Mouse (Mus musculus): ENCODE data around the gene Oxnad1. TPM values are rescaled to one million over a fixed set of nuclear protein-coding genes. Genes with fewer than 3 reads are reported as not detected.
"Not testable (repeated sequence)": the region's sequence is repeated elsewhere in the genome, so short reads cannot be mapped to it uniquely, and the experiment has no call there.

Gene Oxnad1
- polyA plus RNA-seq, 1 experiment: 31.5 TPM

DNA sequence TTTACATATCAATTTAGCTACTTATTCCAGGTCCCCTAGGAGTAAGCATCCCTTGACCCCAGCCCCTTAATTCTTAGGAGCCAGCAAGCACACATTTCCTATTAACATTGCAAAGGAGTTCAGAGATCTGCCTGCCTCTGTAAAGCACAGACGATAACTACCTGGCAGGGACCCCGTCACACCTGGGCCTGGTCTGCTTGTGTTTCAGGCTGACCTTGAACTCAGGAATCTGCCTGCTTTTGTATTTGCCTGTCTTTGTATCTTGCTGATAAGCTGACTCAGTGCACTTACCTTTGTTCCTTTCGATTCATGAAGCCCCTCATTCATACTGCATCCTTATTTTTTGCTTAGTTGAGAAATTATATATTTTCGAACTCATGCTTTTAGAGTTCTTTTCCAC is 21.7 kb downstream of the Oxnad1 start:
- H3K4me1 ChIP-seq (ENCODE audit: control insufficient read depth, insufficient read depth, low read length): peaks cover 5% of the 10 kb centered on the region; the same call in 1 of the 2 replicates
- TF ChIP-seq CTCF (IDR thresholded peaks at IDR 0.05; ENCODE audit: borderline replicate concordance, insufficient read depth, low read depth, low read length): no peak
- no peak for TF ChIP-seq POLR2A (IDR thresholded peaks at IDR 0.05; ENCODE audit: borderline replicate concordance, insufficient read depth, low read length)
- no peak for DNase-seq
- no peaks in the 10 kb centered on the region for H3K27me3 ChIP-seq (ENCODE audit: control insufficient read depth, insufficient read depth, low read length)
- 92% methylated on average over 4 of the region's 4 CpGs for WGBS
- H3K4me3 ChIP-seq (replicated peaks; ENCODE audit: insufficient read depth, low read depth, low read length): no peak overlapping the region
- H3K27ac ChIP-seq (ENCODE audit: insufficient read depth, low read length): no peak overlapping the region

DNA sequence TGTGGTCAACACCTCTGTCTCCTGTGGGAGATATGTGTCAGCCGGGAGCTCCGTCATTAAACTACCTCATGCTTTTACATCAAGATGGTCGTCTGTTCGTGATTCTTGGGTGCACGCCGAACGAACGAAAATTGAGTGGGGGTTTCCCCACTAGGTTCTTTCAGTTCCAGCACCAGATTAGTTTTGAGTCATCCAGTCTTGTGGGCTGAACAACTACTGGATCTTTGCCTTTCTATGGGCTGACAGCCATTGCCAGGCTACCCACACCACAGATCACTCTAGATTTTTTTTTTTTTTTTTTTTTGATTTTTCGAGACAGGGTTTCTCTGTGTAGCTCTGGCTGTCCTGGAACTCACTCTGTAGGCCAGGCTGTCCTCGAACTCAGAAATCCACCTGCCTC is 26.9 kb downstream of the Oxnad1 start:
- not testable (repeated sequence) for H3K4me1 ChIP-seq (ENCODE audit: control insufficient read depth, insufficient read depth, low read length); DNase-seq; H3K27me3 ChIP-seq (ENCODE audit: control insufficient read depth, insufficient read depth, low read length); H3K4me3 ChIP-seq (replicated peaks; ENCODE audit: insufficient read depth, low read depth, low read length); H3K27ac ChIP-seq (ENCODE audit: insufficient read depth, low read length)
- 91% methylated on average over 10 of the region's 10 CpGs for WGBS

DNA sequence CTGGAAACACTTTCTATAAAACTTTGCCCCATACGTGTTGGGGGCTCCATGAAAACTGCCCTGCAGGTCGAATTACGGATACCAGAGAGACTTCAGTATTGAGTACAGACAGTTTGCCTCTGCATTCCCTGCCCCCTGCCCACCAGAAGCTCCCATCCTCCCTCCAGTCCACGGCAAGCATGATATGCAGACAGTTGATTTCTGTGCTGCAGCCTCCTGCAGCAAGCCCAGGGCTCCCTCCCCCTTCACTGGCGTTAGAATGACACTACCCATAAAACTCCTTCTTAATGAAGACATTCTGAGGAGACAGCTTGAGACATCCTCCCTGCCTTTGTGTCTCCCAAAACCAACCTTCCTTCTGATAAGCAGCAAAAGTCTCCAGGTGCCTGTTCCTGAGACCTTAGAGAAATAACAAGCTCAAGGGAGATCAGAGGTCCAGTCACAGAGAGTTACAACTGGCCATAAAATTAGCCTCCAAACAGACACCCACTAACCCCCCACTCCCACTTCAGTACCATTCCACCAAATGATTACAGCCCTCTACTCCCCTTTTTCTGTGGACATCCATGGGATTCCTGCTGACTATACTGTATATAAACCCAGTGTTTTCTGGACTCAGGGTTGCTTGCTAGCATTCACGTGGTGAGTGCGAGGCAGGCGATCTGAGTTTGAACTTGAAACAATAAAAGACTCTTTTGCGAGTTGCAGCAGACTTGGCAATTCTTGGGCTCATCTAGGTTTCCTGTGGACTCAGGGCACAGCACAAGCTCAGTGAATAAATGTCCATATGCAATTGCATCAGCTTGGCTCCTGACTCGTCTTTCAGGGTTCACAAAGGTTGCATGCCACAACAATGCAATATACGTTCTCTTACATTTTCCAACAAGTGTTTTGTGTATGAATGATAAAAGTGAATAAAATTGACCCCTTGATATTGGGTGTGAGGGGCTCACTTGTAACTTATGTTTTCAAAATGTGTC is 36.1 kb downstream of the Oxnad1 start:
- DNase-seq: no peak
- H3K4me3 ChIP-seq (replicated peaks; ENCODE audit: insufficient read depth, low read depth, low read length): no peak overlapping the region
- 73% methylated on average over 11 of the region's 11 CpGs for WGBS
- H3K27me3 ChIP-seq (ENCODE audit: control insufficient read depth, insufficient read depth, low read length): no peaks in the 10 kb centered on the region
- TF ChIP-seq POLR2A (IDR thresholded peaks at IDR 0.05; ENCODE audit: borderline replicate concordance, insufficient read depth, low read length) (no peak), CTCF (IDR thresholded peaks at IDR 0.05; ENCODE audit: borderline replicate concordance, insufficient read depth, low read depth, low read length) (no peak)
- H3K4me1 ChIP-seq (ENCODE audit: control insufficient read depth, insufficient read depth, low read length): no peaks in the 10 kb centered on the region; the same call in 1 of the 2 replicates
- H3K27ac ChIP-seq (ENCODE audit: insufficient read depth, low read length): no peak overlapping the region

DNA sequence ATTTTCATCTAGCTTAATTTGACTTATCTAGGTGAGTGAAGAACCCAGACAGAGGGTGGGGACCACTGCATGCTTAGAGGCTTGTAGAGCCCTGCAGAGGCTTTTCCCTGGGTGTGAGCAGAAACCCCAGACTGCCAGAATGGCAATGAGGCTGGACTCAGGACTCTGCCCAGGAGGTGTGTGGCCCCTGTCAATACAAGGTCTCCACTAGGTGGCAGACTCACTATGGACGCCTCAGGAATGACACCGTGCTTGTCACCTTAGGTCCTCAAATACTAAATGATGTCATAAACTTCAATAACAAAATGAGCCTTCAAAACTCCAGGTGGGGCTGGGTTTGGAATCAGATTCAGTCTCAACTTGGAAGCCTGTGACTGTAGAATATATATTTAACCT is 36.7 kb downstream of the Oxnad1 start:
- Histone ChIP-seq H3K27ac (ENCODE audit: insufficient read depth, low read length) (no peak overlapping the region), H3K4me3 (replicated peaks; ENCODE audit: insufficient read depth, low read depth, low read length) (no peak overlapping the region), H3K4me1 (ENCODE audit: control insufficient read depth, insufficient read depth, low read length) (no peaks in the 10 kb centered on the region; the same call in 1 of the 2 replicates), H3K27me3 (ENCODE audit: control insufficient read depth, insufficient read depth, low read length) (no peaks in the 10 kb centered on the region)
- DNase-seq: peak in 1 of 2 experiments; percentile 8
- TF ChIP-seq CTCF (IDR thresholded peaks at IDR 0.05; ENCODE audit: borderline replicate concordance, insufficient read depth, low read depth, low read length) (peak; percentile 41; the same call in 1 of the 2 replicates), POLR2A (IDR thresholded peaks at IDR 0.05; ENCODE audit: borderline replicate concordance, insufficient read depth, low read length) (no peak)
- 46% methylated on average over 2 of the region's 2 CpGs for WGBS

DNA sequence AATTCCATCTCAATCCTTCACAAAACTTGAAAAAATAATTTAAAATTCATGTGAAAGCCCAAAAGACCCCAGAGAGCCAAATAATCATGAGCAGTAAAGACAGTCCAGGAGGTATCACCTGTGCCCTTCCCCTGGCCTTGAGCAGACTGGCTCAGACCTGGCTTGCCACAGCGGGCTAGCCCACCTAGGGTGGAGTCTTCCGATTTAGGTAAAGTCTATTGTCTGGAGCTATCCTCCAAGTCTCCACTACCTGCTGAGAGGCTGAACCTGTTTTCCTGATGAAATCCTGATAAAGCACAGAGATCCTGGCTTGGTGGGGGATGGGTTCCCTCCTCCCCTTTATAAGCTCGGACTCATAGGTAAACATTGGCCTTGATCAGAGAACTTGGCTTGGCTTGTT is 39.1 kb downstream of the Oxnad1 start:
- Histone ChIP-seq H3K4me1 (ENCODE audit: control insufficient read depth, insufficient read depth, low read length) (no peaks in the 10 kb centered on the region; the same call in 1 of the 2 replicates), H3K27me3 (ENCODE audit: control insufficient read depth, insufficient read depth, low read length) (no peaks in the 10 kb centered on the region), H3K27ac (ENCODE audit: insufficient read depth, low read length) (no peak overlapping the region), H3K4me3 (replicated peaks; ENCODE audit: insufficient read depth, low read depth, low read length) (no peak overlapping the region)
- TF ChIP-seq POLR2A (IDR thresholded peaks at IDR 0.05; ENCODE audit: borderline replicate concordance, insufficient read depth, low read length): no peak
- TF ChIP-seq CTCF (IDR thresholded peaks at IDR 0.05; ENCODE audit: borderline replicate concordance, insufficient read depth, low read depth, low read length): no peak
- no peak for DNase-seq
- 62% methylated on average over 3 of the region's 3 CpGs for WGBS

DNA sequence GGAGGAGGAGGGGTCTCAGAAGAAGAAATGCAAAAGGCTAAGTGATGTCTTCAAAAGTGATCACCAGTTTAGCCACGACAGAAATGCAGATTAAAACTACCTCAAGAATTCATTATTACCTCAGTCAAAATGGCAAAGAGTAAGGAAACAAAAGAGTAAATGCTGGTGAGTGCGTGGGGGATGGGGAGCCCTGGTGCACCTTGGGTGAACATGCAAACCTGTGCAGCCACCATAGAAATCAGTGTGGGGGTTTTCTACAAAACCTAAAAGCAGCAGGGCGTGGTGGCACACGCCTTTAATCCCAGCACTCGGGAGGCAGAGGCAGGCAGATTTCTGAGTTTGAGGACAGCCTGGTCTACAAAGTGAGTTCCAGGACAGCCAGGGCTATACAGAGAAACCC is 40.1 kb downstream of the Oxnad1 start:
- WGBS: 81% methylated on average over 5 of the region's 5 CpGs

DNA sequence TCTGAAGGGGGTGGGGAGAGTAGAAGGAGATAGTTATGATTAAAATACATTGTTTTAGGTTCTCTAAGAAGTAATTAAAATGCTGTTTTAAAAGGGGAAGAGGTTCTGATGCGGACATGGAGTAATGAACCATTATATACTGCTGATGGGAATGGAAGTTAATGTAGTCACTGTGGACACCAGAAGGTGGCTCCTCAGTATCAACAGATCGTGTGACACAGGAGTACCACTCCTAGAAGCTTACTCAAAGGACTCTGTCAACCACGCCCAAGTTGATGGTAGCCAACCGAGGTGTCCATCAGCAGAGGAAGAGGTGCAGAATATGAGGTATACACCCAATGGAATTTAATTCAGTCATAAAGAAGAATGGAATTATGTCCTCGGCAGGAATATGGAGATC is 43.2 kb downstream of the Oxnad1 start:
- no peak overlapping the region for H3K4me3 ChIP-seq (replicated peaks; ENCODE audit: insufficient read depth, low read depth, low read length)
- H3K27ac ChIP-seq (ENCODE audit: insufficient read depth, low read length): no peak overlapping the region
- no peak for DNase-seq
- no peaks in the 10 kb centered on the region for H3K27me3 ChIP-seq (ENCODE audit: control insufficient read depth, insufficient read depth, low read length)
- TF ChIP-seq POLR2A (IDR thresholded peaks at IDR 0.05; ENCODE audit: borderline replicate concordance, insufficient read depth, low read length) (no peak), CTCF (IDR thresholded peaks at IDR 0.05; ENCODE audit: borderline replicate concordance, insufficient read depth, low read depth, low read length) (0 out of 2 replicates have a peak, but pooled peaks have one; percentile 3)
- no peaks in the 10 kb centered on the region for H3K4me1 ChIP-seq (ENCODE audit: control insufficient read depth, insufficient read depth, low read length)
- WGBS: 83% methylated on average over 5 of the region's 5 CpGs

More for the DNA sequence above, 40.1 kb downstream of the Oxnad1 start:
- not testable (repeated sequence) for H3K4me3 ChIP-seq (replicated peaks; ENCODE audit: insufficient read depth, low read depth, low read length); H3K27me3 ChIP-seq (ENCODE audit: control insufficient read depth, insufficient read depth, low read length); DNase-seq; H3K27ac ChIP-seq (ENCODE audit: insufficient read depth, low read length); H3K4me1 ChIP-seq (ENCODE audit: control insufficient read depth, insufficient read depth, low read length)

DNA sequence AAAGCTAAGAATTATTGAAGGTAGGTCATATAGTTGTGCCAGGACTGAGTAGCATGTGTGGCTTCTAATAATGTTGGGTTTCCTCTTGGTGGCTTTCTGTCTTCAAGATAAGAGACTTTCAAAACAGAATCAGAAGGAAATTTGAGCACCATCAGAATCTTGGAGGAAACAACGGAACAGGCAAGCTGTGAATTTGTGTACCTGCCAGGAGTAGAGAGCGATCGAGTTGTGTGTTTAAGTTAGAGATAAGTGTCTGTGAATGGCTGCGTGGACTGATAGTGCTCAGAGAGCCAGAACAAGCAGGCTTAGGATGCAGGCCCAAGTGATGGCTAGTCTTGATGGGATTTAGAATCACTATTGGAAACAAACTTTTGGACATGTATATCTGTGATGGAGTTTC is 46.7 kb downstream of the Oxnad1 start:
- 84% methylated on average over 4 of the region's 4 CpGs for WGBS
- TF ChIP-seq POLR2A (IDR thresholded peaks at IDR 0.05; ENCODE audit: borderline replicate concordance, insufficient read depth, low read length): no peak
- TF ChIP-seq CTCF (IDR thresholded peaks at IDR 0.05; ENCODE audit: borderline replicate concordance, insufficient read depth, low read depth, low read length): no peak
- Histone ChIP-seq H3K4me3 (replicated peaks; ENCODE audit: insufficient read depth, low read depth, low read length) (no peak overlapping the region), H3K27me3 (ENCODE audit: control insufficient read depth, insufficient read depth, low read length) (no peaks in the 10 kb centered on the region), H3K27ac (ENCODE audit: insufficient read depth, low read length) (no peak overlapping the region), H3K4me1 (ENCODE audit: control insufficient read depth, insufficient read depth, low read length) (no peaks in the 10 kb centered on the region)
- no peak for DNase-seq
